Mouse (Mus musculus) heart, embryonic 14.5 days (tissue): ENCODE results near the gene Vash2. TPM values are rescaled to one million over a fixed set of nuclear protein-coding genes. Genes with fewer than 3 reads are reported as not detected.

Experiments
- ATAC-seq: fragments of 200-750 bp; cut with Nextera tagmentation; 2 replicates; pipeline ENCODE4 v1.8.0; 2017; ENCODE audit warnings: low read depth, moderate TSS enrichment; ENCODE audit not compliant: insufficient number of reproducible peaks, insufficient read depth, low FRiP score
- H3K27ac ChIP-seq, 2 experiments: fragments of 200-500 bp in 1 of 2; fragments of 300-500 bp in 1 of 2; sonication (generic) in 1 of 2; replicated peaks in 1 of 2; 2 replicates each; pipeline ENCODE4 v1.5.1; 2012 to 2014; ENCODE audit warnings: low read depth in 2 of 2, low read length in 2 of 2, control low read depth in 1 of 2, mild to moderate bottlenecking in 1 of 2, mixed read lengths in 1 of 2; ENCODE audit not compliant: control insufficient read depth in 1 of 2, insufficient read depth in 1 of 2
- H3K27me3 ChIP-seq: fragments of 300-500 bp; sonication (generic); 2 replicates; pipeline ENCODE4 v1.6.1; 2014; ENCODE audit warnings: mild to moderate bottlenecking, low read length, control low read depth; ENCODE audit not compliant: control insufficient read depth, insufficient read depth
- H3K36me3 ChIP-seq: fragments of 300-500 bp; sonication (generic); 2 replicates; pipeline ENCODE4 v1.6.1; 2014; ENCODE audit warnings: mild to moderate bottlenecking, control low read depth, low read length, mixed read lengths; ENCODE audit not compliant: control insufficient read depth, insufficient read depth
- H3K4me1 ChIP-seq, 2 experiments: fragments of 200-500 bp in 1 of 2; fragments of 300-500 bp in 1 of 2; sonication (generic) in 1 of 2; 2 replicates each; pipeline ENCODE4 v1.6.1; 2012 to 2014; ENCODE audit warnings: low read length in 2 of 2, control low read depth in 1 of 2, mixed read lengths in 1 of 2; ENCODE audit not compliant: control insufficient read depth in 2 of 2, insufficient read depth in 2 of 2
- H3K4me2 ChIP-seq: fragments of 300-500 bp; sonication (generic); 2 replicates; pipeline ENCODE4 v1.6.1; 2014; ENCODE audit warnings: mild to moderate bottlenecking, low read length
- H3K4me3 ChIP-seq, 2 experiments: fragments of 200-500 bp in 1 of 2; fragments of 300-500 bp in 1 of 2; sonication (generic) in 1 of 2; 2 replicates each; pipeline ENCODE4 v1.5.1; 2012 to 2014; ENCODE audit warnings: low read length in 2 of 2, mild to moderate bottlenecking in 2 of 2, control low read depth in 1 of 2, low read depth in 1 of 2, moderate library complexity in 1 of 2; ENCODE audit not compliant: control insufficient read depth in 1 of 2, insufficient read depth in 1 of 2
- H3K9ac ChIP-seq: fragments of 300-500 bp; sonication (generic); 2 replicates; pipeline ENCODE4 v1.6.1; 2014; ENCODE audit warnings: mild to moderate bottlenecking, low read length
- H3K9me3 ChIP-seq: fragments of 300-500 bp; sonication (generic); 2 replicates; pipeline ENCODE4 v1.6.1; 2016; ENCODE audit warnings: low read length, control low read depth; ENCODE audit not compliant: control insufficient read depth
- WGBS: fragments of 180-500 bp; shearing (Covaris S2); extraction: QIAGEN DNeasy Blood & Tissue Kit; methylation state at CpG from one replicate; pipeline ENCODE4 v1.1.7; 2014; 5-methylcytosine and 5-hydroxymethylcytosine counted together
- polyA plus RNA-seq: library from polyadenylated mRNA; unstranded; fragments of >200 nt; fragmentation: Nextera tagmentation; extraction: Ambion mirVana; gene quantifications from 2 replicates; pipeline ENCODE4 v1.2.1, GENCODE M21; 2014

Vash2 gene
- polyA plus RNA-seq, 1 experiment from 2014 or later, result 63.4 TPM

DNA sequence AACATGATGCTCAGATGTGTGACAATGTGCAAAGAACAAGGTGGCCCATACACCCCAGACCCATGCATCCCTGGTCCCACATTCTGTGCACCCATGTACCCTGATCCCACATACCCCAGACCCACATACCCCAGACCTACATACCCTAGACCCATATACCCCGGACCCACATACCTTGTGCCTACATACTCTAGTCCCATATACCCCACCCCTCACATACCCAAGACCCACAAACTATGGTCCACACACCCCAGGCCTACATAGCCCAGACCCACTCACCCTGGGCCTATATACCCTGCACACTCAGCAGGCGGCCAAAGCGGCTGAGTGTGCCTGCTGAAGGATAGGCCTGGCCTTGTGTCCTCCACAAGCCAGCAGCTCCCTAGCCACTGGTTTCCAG, 16.3 kb downstream of the Vash2 start:
- no peaks in the 10 kb centered on the region for H3K27me3 ChIP-seq
- H3K9me3 ChIP-seq, result no peaks in the 10 kb centered on the region
- no peak overlapping the region for H3K27ac ChIP-seq
- peaks cover 91% of the 10 kb centered on the region for H3K36me3 ChIP-seq
- no peak for ATAC-seq
- 88% methylated on average over 3 of the region's 3 CpGs for WGBS
- H3K4me3 ChIP-seq, result no peak overlapping the region
- no peak overlapping the region for H3K9ac ChIP-seq
- H3K4me1 ChIP-seq, result peaks cover 22 to 26% of the 10 kb centered on the region in 2 experiments
- H3K4me2 ChIP-seq, result no peak overlapping the region

DNA sequence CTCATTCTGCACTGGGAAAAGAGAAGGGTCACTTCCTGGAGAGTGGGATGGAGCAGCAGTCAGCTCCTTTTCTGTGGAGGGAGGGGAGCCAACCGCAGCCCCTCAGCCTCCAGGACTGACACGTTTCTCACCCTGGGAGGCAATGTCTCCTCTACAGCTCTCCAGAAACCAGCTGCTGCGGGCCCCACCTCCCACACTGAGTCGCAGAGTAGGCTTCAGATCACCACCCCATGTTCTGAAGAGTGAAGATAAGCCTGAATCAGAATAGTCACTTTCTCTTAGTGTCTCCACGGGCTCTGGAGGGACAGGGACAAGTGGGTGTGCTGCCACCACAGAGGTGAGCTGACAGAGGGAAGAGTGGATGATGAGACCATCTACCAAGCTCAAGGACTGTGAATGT, 20.3 kb downstream of the Vash2 start:
- Histone ChIP-seq H3K4me3 (no peak overlapping the region), H3K4me2 (no peak overlapping the region), H3K27ac (peak overlapping the region in 1 of 2 experiments; percentile 51; a peak in 2 of 4 replicates), H3K9me3 (no peaks in the 10 kb centered on the region), H3K9ac (no peak overlapping the region), H3K4me1 (peaks cover 20 to 23% of the 10 kb centered on the region in 2 experiments), H3K27me3 (no peaks in the 10 kb centered on the region), H3K36me3 (peaks cover 98% of the 10 kb centered on the region)
- no peak for ATAC-seq
- WGBS, result 35% methylated on average over 5 of the region's 5 CpGs

GRCm38 (mm10) chr1:190953009-190953408, 26.1 kb downstream of the Vash2 start:
- peak; percentile 73 for ATAC-seq
- peaks cover 31 to 35% of the 10 kb centered on the region in 2 experiments for H3K4me1 ChIP-seq
- no peak overlapping the region for H3K4me3 ChIP-seq
- peak overlapping the region; percentile 85 to 87 for H3K27ac ChIP-seq
- no peaks in the 10 kb centered on the region for H3K27me3 ChIP-seq
- H3K36me3 ChIP-seq, result peaks cover 91% of the 10 kb centered on the region
- H3K4me2 ChIP-seq, result peak overlapping the region; percentile 23; the same call in 1 of the 2 replicates
- WGBS, result 28% methylated on average over 3 of the region's 3 CpGs
- peak overlapping the region; percentile 35 for H3K9ac ChIP-seq
- no peaks in the 10 kb centered on the region for H3K9me3 ChIP-seq

GRCm38 (mm10) chr1:190951014-190951413, 28.1 kb downstream of the Vash2 start:
- no peak overlapping the region for H3K4me3 ChIP-seq
- no peaks in the 10 kb centered on the region for H3K27me3 ChIP-seq
- no peak overlapping the region for H3K27ac ChIP-seq
- ATAC-seq, result no peak
- 51% methylated on average over 5 of the region's 5 CpGs for WGBS
- H3K36me3 ChIP-seq, result peaks cover 93% of the 10 kb centered on the region
- no peaks in the 10 kb centered on the region for H3K9me3 ChIP-seq
- no peak overlapping the region for H3K9ac ChIP-seq
- H3K4me1 ChIP-seq, result peaks cover 31 to 35% of the 10 kb centered on the region in 2 experiments
- H3K4me2 ChIP-seq, result no peak overlapping the region

- no peak overlapping the region for H3K9ac ChIP-seq
- H3K27ac ChIP-seq, result no peak overlapping the region
- peaks cover 16 to 19% of the 10 kb centered on the region in 2 experiments for H3K4me1 ChIP-seq
- ATAC-seq, result no peak
- H3K4me3 ChIP-seq, result no peak overlapping the region
- no peaks in the 10 kb centered on the region for H3K9me3 ChIP-seq
- no peak overlapping the region for H3K4me2 ChIP-seq
- peaks cover 89% of the 10 kb centered on the region for H3K36me3 ChIP-seq
- 82% methylated on average over 17 of the region's 17 CpGs for WGBS
- H3K27me3 ChIP-seq, result no peaks in the 10 kb centered on the region
These were observed 30.2 kb downstream of the Vash2 start for GRCm38 (mm10) chr1:190948846-190949245.

DNA sequence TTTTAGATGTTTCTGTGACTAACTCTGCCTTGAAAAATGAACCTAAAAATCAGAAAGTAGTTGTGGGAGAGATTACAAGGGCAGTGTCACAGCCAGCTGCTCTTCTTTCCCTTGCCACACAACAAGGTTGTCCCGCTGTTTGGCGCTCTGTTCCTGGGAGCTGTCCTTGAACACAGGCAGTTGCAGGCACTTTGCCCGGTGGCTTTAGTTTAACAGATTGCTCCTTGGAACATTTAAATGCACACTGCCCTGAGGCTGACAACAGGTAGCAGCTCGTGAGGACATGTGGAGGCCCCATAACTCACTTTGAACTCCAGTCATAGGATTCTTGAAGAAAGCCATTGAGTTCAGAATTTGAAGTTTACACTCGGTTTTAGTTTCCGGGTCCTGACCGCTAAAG, 30.7 kb downstream of the Vash2 start:
- H3K27me3 ChIP-seq, result no peaks in the 10 kb centered on the region
- H3K4me3 ChIP-seq, result no peak overlapping the region
- 84% methylated on average over 7 of the region's 7 CpGs for WGBS
- H3K36me3 ChIP-seq, result peaks cover 89% of the 10 kb centered on the region
- no peak overlapping the region for H3K4me2 ChIP-seq
- H3K9me3 ChIP-seq, result no peaks in the 10 kb centered on the region
- no peak overlapping the region for H3K27ac ChIP-seq
- ATAC-seq, result no peak
- H3K9ac ChIP-seq, result no peak overlapping the region
- H3K4me1 ChIP-seq, result peaks cover 12 to 15% of the 10 kb centered on the region in 2 experiments

- WGBS, result 78% methylated on average over 5 of the region's 5 CpGs
- H3K9ac ChIP-seq, result no peak overlapping the region
- no peak overlapping the region for H3K4me2 ChIP-seq
- no peak overlapping the region for H3K27ac ChIP-seq
- no peaks in the 10 kb centered on the region for H3K27me3 ChIP-seq
- H3K9me3 ChIP-seq, result no peaks in the 10 kb centered on the region
- H3K4me1 ChIP-seq, result peaks cover 9 to 12% of the 10 kb centered on the region in 2 experiments
- H3K36me3 ChIP-seq, result peaks cover 91% of the 10 kb centered on the region
- no peak overlapping the region for H3K4me3 ChIP-seq
- ATAC-seq, result no peak
These were observed 31.1 kb downstream of the Vash2 start for GRCm38 (mm10) chr1:190947986-190948385.

DNA sequence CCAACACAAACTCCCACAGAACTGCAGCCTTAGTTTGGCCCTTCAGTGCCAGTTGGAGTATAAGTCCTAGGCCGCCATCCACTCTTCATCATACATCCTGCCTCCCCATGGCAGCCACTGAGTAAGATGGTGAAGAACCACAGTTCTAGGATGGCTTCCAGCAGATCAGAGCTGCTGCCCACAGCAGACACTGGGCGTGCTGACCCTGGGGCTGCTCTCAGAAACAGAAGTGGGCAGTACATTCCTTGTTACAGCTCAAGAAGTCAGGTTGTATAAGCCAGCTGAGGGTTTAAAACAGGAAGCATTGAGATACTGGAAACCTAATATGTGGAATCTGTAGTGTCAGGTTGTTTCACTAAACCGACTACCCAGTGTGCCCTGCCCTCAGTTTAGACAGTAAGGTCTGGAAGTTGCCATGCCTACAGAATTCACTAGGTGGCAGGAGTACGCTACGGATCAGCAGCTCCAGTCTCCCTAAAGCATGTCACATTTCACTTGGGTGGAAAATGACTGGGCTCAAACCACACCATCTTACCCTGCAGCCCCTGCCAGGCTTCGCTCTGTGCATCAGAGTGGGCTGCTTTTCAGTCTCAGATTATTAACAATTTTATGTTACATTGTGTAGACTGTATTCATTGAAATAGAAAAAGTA, 34.9 kb downstream of the Vash2 start:
- Histone ChIP-seq H3K27me3 (no peaks in the 10 kb centered on the region), H3K36me3 (peaks cover 96% of the 10 kb centered on the region), H3K9ac (no peak overlapping the region), H3K4me3 (no peak overlapping the region), H3K27ac (no peak overlapping the region), H3K4me1 (no peaks in the 10 kb centered on the region), H3K4me2 (no peak overlapping the region), H3K9me3 (no peaks in the 10 kb centered on the region)
- peak; percentile 54 for ATAC-seq
- WGBS, result 44% methylated on average over 6 of the region's 6 CpGs
